Mouse (Mus musculus) hindbrain, postnatal 0 days (tissue): ENCODE measurements at regions not wholly inside any gene's neighbourhood (a gene's known extent, or its start where the extent isn't known, plus 50 kb on each side); places are given as distances from the start of the nearest gene placed in this dataset.
A peak's percentile ranks its signal among the peaks of the same experiment; 100 is the strongest.

Experiments
- ATAC-seq: fragments of 200-750 bp; cut with Nextera tagmentation; 2 replicates; pipeline ENCODE4 v1.8.0; 2017; ENCODE audit warnings: mild to moderate bottlenecking, moderate TSS enrichment, moderate library complexity
- DNase-seq: peaks from one replicate; pipeline ENCODE4 v3.0.0-alpha.2; 2015; ENCODE audit warnings: low spot score
- H3K27ac ChIP-seq: fragments of 300-500 bp; sonication (generic); 2 replicates; pipeline ENCODE4 v1.5.1; 2014; ENCODE audit warnings: mild to moderate bottlenecking
- H3K27me3 ChIP-seq: fragments of 300-500 bp; sonication (generic); 2 replicates; pipeline ENCODE4 v1.6.1; 2014; ENCODE audit warnings: low read length, mixed read lengths; ENCODE audit not compliant: insufficient read depth
- H3K36me3 ChIP-seq: fragments of 300-500 bp; sonication (generic); 2 replicates; pipeline ENCODE4 v1.6.1; 2014; ENCODE audit warnings: low read length, mixed read lengths; ENCODE audit not compliant: insufficient read depth
- H3K4me1 ChIP-seq: fragments of 300-500 bp; sonication (generic); 2 replicates; pipeline ENCODE4 v1.6.1; 2014; ENCODE audit warnings: antibody characterized with exemption, low read length, mixed read lengths; ENCODE audit not compliant: insufficient read depth
- H3K4me2 ChIP-seq: fragments of 300-500 bp; sonication (generic); 2 replicates; pipeline ENCODE4 v1.6.1; 2014; ENCODE audit warnings: low read depth, mild to moderate bottlenecking, low read length, moderate library complexity, mixed read lengths
- H3K4me3 ChIP-seq: fragments of 300-500 bp; sonication (generic); 2 replicates; pipeline ENCODE4 v1.5.1; 2014; ENCODE audit warnings: low read length
- H3K9ac ChIP-seq: fragments of 300-500 bp; sonication (generic); replicated peaks from 2 replicates; pipeline ENCODE4 v1.6.1; 2014; ENCODE audit warnings: mild to moderate bottlenecking, low read length, moderate library complexity, mixed read lengths
- H3K9me3 ChIP-seq: fragments of 300-500 bp; sonication (generic); 2 replicates; pipeline ENCODE4 v1.6.1; 2016; ENCODE audit warnings: low read length, mixed read lengths
- CTCF ChIP-seq: IDR thresholded peaks from 2 replicates; pipeline ENCODE4 v1.5.1; 2016; ENCODE audit warnings: antibody characterized with exemption, control low read depth, low read depth
- WGBS: fragments of 180-500 bp; shearing (Covaris S2); extraction: QIAGEN DNeasy Blood & Tissue Kit; methylation state at CpG from one replicate; pipeline ENCODE4 v1.1.7; 2014; 5-methylcytosine and 5-hydroxymethylcytosine counted together

GRCm38 (mm10) chr13:84061820-84062480 lies 160.1 kb upstream of the Tmem161b start:
- WGBS: 14% methylated on average over 7 of the region's 7 CpGs
- Histone ChIP-seq H3K27me3 (no peaks in the 10 kb centered on the region), H3K9ac (peak overlapping the region; percentile 52), H3K4me2 (peak overlapping the region; percentile 59), H3K4me1 (peaks cover 32% of the 10 kb centered on the region; the same call in 1 of the 2 replicates), H3K9me3 (no peaks in the 10 kb centered on the region), H3K4me3 (peak overlapping the region; percentile 14), H3K27ac (peak overlapping the region; percentile 82), H3K36me3 (no peaks in the 10 kb centered on the region)
- ATAC-seq: no peak
- DNase-seq: peak; percentile 64
- TF ChIP-seq CTCF: no peak

- no peak for TF ChIP-seq CTCF
- peak; percentile 59 for DNase-seq
- no peak for ATAC-seq
- WGBS: 20% methylated on average over 2 of the region's 2 CpGs
- Histone ChIP-seq H3K4me3 (peak overlapping the region; percentile 14; the same call in 1 of the 2 replicates), H3K27me3 (no peaks in the 10 kb centered on the region), H3K27ac (peak overlapping the region; percentile 82), H3K9me3 (no peaks in the 10 kb centered on the region), H3K4me1 (peaks cover 35% of the 10 kb centered on the region; the same call in 1 of the 2 replicates), H3K9ac (peak overlapping the region; percentile 34), H3K4me2 (peak overlapping the region; percentile 59), H3K36me3 (no peaks in the 10 kb centered on the region)
Measured at GRCm38 (mm10) chr13:84062616-84063015, 159.5 kb upstream of the Tmem161b start.

GRCm38 (mm10) chr13:84063406-84063805 lies 158.7 kb upstream of the Tmem161b start:
- Histone ChIP-seq H3K4me3 (peak overlapping the region; percentile 16), H3K36me3 (no peaks in the 10 kb centered on the region), H3K4me2 (peak overlapping the region; percentile 59), H3K4me1 (peaks cover 35% of the 10 kb centered on the region; the same call in 1 of the 2 replicates), H3K27ac (peak overlapping the region; percentile 82), H3K9me3 (no peaks in the 10 kb centered on the region), H3K27me3 (no peaks in the 10 kb centered on the region), H3K9ac (no peak overlapping the region; the same call in 1 of the 2 replicates)
- WGBS: 20% methylated on average over 2 of the region's 2 CpGs
- no peak for TF ChIP-seq CTCF
- ATAC-seq (no peak), DNase-seq (peak; percentile 36)

GRCm38 (mm10) chr13:84064291-84064940 lies 157.7 kb upstream of the Tmem161b start:
- TF ChIP-seq CTCF: no peak
- DNase-seq (peak; percentile 53), ATAC-seq (no peak)
- Histone ChIP-seq H3K4me2 (peak overlapping the region; percentile 59), H3K36me3 (no peaks in the 10 kb centered on the region), H3K4me3 (peak overlapping the region; percentile 19), H3K27ac (peak overlapping the region; percentile 82), H3K9ac (peak overlapping the region; percentile 57), H3K4me1 (peaks cover 33% of the 10 kb centered on the region; the same call in 1 of the 2 replicates), H3K27me3 (no peaks in the 10 kb centered on the region), H3K9me3 (no peaks in the 10 kb centered on the region)
- WGBS: 25% methylated on average over 5 of the region's 5 CpGs

GRCm38 (mm10) chr13:84065256-84065898 lies 156.7 kb upstream of the Tmem161b start:
- ATAC-seq: peak; percentile 67

GRCm38 (mm10) chr13:84066211-84066959 lies 155.7 kb upstream of the Tmem161b start:
- WGBS: 16% methylated on average over 15 of the region's 15 CpGs

More at GRCm38 (mm10) chr13:84065256-84065898, 156.7 kb upstream of the Tmem161b start:
- H3K4me1 ChIP-seq: peaks cover 24% of the 10 kb centered on the region; the same call in 1 of the 2 replicates
- H3K36me3 ChIP-seq: no peaks in the 10 kb centered on the region
- no peak for TF ChIP-seq CTCF
- peak; percentile 75 for DNase-seq
- H3K9me3 ChIP-seq: no peaks in the 10 kb centered on the region
- WGBS: 18% methylated on average over 8 of the region's 8 CpGs
- H3K9ac ChIP-seq: peak overlapping the region; percentile 37
- H3K27me3 ChIP-seq: no peaks in the 10 kb centered on the region
- H3K4me2 ChIP-seq: peak overlapping the region; percentile 37
- peak overlapping the region; percentile 83 for H3K27ac ChIP-seq
- no peak overlapping the region; the same call in 1 of the 2 replicates for H3K4me3 ChIP-seq

More at GRCm38 (mm10) chr13:84066211-84066959, 155.7 kb upstream of the Tmem161b start:
- Histone ChIP-seq H3K9ac (peak overlapping the region; percentile 41), H3K4me3 (no peak overlapping the region; the same call in 1 of the 2 replicates), H3K27ac (peak overlapping the region; percentile 83), H3K4me1 (peaks cover 19% of the 10 kb centered on the region; the same call in 1 of the 2 replicates), H3K36me3 (no peaks in the 10 kb centered on the region), H3K27me3 (no peaks in the 10 kb centered on the region), H3K4me2 (peak overlapping the region; percentile 37), H3K9me3 (no peaks in the 10 kb centered on the region)
- no peak for TF ChIP-seq CTCF
- ATAC-seq: peak; percentile 57
- peak; percentile 63 for DNase-seq
